Mouse (Mus musculus): Measurements from ENCODE around the gene Fam76a.

Fam76a gene

GRCm38 (mm10) chr4:132922558-132923008 lies at the start of gene Fam76a:
TSS of gene Fam76a (minus strand) at chr4:132922558.
- peak; percentile 100 for DNase-seq

DNA sequence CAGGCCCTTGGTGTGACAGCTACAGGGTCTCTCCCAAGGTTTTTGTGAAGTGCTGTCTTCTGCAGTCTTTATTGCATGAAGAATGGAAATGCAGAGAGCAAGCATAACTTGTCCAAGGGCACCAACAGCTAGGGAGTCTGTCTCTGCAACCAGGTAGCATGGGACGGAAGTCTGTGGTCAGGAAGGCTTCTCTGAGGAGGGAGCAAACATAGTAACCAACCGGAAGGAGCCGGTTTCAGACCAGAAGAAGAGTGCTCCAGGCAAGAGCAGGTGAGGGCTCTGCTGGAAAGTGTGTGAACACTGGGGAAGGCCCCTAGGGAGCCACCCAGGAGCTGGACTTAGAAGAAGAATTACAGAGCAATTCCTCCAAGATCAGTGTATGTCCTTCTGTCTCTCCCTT lies 49.7 kb upstream of the Fam76a start:
- no peak for DNase-seq

DNA sequence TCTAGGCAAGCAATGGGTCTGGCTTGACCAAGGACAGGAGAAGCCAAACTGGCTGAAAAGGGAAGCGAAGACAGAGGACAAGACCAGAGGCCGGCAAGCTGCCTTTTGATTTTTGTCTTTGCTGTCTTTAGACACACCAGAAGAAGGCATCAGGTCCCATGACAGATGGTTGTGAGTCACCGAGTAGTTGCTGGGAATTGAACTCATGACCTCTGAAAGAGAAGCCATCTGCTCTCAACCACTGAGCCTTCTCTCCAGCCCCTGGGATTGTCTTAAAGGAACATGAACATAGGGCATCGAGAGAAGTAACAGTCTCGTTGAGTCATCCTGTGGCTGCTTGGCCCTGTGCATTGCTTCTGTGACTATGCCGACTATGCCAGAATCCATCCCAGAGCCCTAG lies 49.2 kb upstream of the Fam76a start:
- no peak for DNase-seq

- no peak for DNase-seq
These were observed 46.0 kb upstream of the Fam76a start for GRCm38 (mm10) chr4:132968105-132968938.

DNA sequence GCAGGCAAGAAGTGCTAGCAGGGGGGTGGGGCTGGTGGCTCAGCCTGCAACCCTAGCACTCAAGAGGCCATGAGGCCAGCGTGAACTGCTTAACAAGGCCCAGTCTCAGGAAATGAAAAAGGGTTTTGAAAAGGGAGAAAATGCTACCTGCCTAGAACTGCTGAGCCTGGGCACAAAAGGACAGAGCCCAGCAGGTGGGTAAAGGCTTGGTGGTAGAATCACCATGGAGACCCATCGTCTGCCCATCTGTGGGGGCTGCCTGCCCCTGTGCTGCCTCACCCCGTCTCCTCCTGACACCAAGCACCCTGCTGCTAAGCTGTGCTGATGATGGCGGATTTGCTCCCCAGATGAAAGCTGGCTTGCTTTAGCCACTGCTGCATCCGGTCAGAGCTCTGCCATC lies 42.1 kb upstream of the Fam76a start:
- DNase-seq = no peak

- DNase-seq = no peak
These were observed 41.7 kb upstream of the Fam76a start for GRCm38 (mm10) chr4:132964064-132964463.

DNA sequence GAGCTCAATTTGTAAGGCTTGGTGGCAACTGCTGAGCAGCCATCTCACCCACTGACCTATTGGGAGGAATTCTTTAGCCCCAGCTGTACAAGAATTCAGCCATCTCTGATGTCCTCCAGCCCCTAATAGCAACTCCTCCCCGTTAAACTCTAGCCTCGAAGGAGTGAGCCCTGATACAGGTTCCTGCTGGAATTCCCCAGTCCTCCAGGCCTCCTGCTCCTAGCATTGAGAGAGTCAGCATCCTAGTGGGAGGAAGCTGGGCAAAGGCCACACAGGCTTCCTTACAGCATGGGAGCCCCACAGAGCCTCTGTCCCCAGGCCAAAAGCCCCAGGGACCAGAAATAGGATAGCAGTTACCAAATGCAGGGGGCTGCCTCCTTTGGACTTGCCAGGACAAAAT lies 41.1 kb upstream of the Fam76a start:
- no peak for DNase-seq

- no peak for DNase-seq
These were observed 40.3 kb upstream of the Fam76a start for GRCm38 (mm10) chr4:132962628-132963027.

DNA sequence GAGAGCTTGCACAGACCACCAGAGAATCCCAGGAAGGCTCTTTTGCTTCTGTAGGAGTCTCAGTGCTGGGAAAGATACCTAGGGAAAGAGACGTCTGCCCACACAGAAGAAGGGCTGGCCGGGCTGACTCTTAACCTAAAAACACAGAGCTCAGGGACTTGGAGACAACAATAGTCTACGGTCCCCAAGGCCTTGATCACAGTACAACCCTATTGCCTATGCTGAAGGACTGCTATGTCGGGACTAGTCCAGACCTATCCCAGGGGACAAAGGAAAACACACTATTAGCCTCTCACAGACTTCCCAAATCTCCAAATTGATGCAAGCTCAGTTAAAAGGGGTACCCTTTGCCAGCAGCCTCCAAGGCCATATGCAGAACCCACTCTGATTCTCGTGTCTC lies 39.5 kb upstream of the Fam76a start:
- DNase-seq = no peak

GRCm38 (mm10) chr4:132960864-132961639 lies 38.7 kb upstream of the Fam76a start:
- peak; percentile 48 to 52 for DNase-seq

- no peak for DNase-seq
These were observed 38.0 kb upstream of the Fam76a start for GRCm38 (mm10) chr4:132960313-132960712.

- DNase-seq = no peak
These were observed 37.3 kb upstream of the Fam76a start for GRCm38 (mm10) chr4:132959679-132960045.

DNA sequence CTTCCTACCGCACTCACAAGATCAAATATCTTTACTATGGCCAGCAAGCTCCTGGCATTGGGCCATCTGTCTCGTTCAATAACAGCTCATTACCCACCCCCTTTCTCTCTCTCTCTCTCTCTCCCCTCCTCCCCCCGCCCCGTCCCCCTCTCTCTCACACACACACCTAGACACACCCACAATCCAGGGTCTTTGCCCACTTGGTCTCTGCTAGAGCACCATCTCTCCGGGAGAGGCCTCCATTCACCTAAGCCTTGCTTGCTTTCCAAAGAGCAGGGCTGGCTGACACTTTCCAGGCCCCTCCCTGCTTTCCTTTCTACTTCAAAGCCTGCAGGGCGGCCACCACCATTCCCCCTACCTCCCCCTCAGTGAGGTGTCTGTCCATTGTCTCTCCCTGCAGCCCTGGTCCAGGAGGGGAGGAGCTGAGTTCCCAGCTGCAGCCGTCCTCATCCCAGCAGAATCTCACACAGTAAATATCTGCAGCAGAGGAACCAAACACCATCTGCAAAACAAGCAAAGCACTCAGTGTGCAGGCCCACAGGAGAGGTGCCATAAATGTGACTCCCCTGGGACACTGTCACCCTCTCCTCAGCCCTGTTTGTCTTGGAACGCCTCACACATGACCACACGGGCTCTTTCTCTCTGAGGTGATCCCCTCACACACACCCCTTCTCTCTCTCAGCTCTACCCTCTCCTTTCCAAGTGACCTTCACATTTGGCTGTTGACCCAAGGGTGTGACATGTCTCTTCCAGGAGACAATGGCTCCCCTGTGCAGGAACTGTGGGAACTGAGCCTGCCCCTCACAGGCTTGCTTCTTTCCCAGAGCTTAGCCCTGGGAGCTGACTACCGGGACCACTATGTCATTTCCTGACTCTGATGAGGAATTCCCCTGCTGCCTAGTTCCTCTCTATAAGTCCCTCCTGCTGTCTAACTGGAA lies 36.7 kb upstream of the Fam76a start:
- DNase-seq = peak; percentile 31 to 58

DNA sequence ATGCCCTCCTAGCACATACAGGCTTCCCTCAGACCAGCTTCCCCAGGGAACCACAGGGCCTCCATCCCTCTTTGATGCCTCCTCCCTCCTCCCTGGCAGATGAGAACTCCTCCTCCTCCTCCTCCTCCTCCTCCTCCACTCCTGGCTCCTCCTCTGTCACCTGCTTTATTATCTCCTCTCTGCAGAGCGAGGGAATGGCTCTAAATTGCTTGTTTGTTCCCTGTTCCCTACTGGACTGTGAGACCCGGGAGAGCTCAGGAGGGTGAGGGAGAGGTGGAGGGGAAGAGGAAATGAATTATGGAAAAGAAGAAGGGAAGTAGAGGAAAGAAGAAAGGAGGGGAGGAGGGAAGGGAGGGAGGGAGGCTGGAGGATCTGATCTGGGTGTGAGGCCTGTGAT lies 33.0 kb upstream of the Fam76a start:
- no peak for DNase-seq

DNA sequence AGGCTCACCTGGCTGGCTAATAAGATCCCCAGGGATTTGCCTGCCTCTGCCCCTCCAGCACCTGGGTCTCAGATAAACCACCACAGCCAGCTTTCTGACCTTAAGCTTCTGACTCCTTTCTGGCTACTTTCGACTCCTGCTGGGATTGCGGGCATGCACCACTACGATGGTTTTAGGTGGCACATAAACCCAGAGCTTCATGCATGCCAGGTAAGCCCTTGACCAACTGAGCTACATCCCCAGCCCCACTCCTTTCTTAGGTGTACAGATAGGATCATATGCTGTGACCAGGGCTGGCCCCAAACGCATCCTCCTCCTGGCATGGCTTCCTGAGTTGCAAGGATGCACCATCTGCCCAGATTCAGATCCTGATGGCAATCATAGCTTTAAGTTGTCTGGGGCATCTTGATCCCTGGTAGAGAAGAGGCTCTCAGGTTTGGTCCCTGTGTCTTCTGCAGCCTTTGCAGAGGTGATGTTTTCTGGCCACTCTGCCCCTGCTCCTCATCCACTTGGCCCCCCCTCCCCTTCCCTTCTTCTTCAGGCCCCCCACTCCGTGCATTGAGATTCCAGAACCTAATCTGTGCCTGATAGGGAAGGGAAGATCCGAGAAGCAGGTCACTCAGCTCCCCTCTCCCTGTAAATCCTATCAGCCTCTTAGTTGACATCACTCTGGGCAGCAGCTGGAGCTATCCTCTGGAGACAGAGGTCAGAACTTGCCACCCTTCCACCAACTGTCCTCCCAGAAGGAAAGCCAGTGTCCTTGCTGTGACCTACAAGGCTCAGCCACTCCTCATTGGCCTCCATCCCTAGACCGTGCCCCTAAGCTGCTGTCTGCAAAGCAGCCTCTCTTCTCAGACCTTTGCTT lies 32.4 kb upstream of the Fam76a start:
- no peak for DNase-seq

DNA sequence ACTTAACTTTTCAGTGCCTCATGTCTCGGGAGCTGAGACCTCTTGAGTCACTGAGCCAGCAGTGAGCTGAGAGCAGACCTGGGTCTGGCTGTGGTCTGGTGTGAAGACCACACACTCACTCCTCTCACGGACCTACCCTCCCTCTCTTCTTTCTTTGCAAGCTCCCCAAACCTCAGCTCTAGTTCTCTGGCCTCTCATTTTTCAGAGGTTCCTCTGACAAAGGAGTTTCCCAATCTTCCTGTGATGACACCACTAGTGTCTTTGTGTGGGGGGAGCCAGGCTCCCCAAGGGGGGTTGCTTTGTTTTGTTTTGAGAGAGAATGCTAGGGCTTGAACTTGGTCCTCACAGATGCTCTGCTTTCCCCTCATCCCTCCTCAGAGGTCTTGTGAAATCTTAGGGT lies 28.6 kb upstream of the Fam76a start:
- no peak for DNase-seq

DNA sequence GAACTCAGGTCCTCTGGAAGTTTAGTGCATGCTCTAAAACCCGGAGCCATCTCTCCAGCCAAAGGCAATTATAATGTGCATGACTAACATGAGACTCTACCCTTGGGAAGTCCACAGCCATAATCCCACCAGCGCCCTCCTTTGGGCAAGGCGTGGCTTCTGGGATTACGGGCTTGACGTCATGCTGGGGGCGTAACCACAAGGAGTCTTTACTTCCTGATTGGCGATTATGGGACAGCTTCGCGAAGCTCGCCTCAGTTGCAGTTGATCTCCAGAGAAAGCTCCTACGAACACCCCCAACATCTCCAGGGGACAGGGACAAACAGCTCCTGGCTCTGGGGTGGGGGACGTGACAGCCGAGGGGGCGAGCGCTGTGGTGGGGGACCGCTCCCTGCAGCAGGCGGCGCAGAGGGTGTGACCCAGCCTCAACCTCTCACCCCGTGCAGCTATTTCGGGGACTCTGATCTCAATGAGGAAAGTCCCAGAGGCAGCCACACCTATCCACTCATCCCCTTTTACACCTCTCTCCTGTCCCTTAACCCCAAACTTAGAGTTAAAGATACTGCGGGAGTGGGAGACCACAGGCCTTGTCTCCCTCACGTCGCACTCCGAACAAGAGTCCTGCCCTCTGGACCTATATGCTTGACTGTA lies 27.6 kb upstream of the Fam76a start:
- DNase-seq = peak; percentile 33 to 39

GRCm38 (mm10) chr4:132946047-132947001 lies 24.0 kb upstream of the Fam76a start:
- peak; percentile 59 to 75 for DNase-seq

DNA sequence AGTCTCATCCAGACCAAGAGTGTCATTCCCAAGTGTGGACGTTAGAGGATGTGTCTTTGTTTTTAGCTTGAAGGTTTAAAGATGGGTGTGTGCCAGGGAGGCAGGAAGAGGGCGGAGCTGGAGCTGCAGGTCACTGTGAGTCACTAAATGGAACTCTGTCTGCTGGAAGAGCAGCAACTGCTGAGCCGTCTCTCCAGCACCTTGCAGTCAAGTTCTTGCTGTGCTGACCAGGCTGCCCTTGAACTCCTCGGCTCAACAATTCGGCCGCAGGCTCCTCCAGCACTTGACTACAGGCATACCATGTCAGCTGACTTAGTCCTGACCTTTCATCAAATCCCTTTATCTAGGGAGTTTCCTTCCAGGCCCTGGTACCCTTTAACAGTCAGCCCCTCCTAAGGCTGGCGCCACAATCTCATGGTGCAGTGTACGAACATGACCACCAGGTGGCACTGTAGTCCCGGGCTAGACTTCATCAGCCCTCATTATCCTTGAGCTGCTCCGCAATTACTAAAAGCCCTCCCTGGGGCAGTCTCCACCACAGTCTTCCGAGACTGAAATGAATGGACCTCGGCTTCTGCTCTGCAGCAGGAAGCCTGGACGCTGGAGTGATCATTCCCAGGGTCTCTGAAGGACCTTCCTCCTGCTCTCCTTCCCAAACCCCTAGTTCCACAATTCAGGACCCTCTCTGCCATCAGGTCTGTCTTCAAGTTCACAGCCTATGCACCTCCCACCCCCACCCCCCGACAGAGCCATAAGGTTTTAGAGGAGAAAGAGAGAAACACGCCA lies 23.1 kb upstream of the Fam76a start:
- DNase-seq = peak; percentile 90
